Mouse (Mus musculus) cerebellum, adult 18-20 months (tissue): ENCODE results near the gene Gpx2.
"Not testable (repeated sequence)": the region's sequence is repeated elsewhere in the genome, so short reads cannot be mapped to it uniquely, and the experiment has no call there.

ENCODE experiments used
- DNase-seq, 2 experiments: peaks; one replicate each; pipeline ENCODE4 v3.0.0; 2021

The Gpx2 gene

GRCm38 (mm10) chr12:76803700-76804252, 8.4 kb upstream of the Gpx2 start:
- peak; percentile 75 to 76 for DNase-seq

- DNase-seq = no peak
These were observed 7.7 kb upstream of the Gpx2 start for GRCm38 (mm10) chr12:76803028-76803427.

GRCm38 (mm10) chr12:76798008-76798720, 2.8 kb upstream of the Gpx2 start:
- no peak for DNase-seq

GRCm38 (mm10) chr12:76796938-76797539, 1.7 kb upstream of the Gpx2 start:
- DNase-seq = no peak

GRCm38 (mm10) chr12:76792540-76792939, 2.8 kb downstream of the Gpx2 start:
- DNase-seq = not testable (repeated sequence)

- DNase-seq = no peak
These were observed 4.8 kb downstream of the Gpx2 start for GRCm38 (mm10) chr12:76790446-76791084.

GRCm38 (mm10) chr12:76784056-76784619, 11.2 kb downstream of the Gpx2 start:
- DNase-seq = no peak

- DNase-seq = no peak
These were observed 14.5 kb downstream of the Gpx2 start for GRCm38 (mm10) chr12:76780639-76781468.

- no peak for DNase-seq
These were observed 15.4 kb downstream of the Gpx2 start for GRCm38 (mm10) chr12:76779951-76780350.

GRCm38 (mm10) chr12:76778305-76779083, 16.9 kb downstream of the Gpx2 start:
- DNase-seq = no peak

- no peak for DNase-seq
These were observed 17.5 kb downstream of the Gpx2 start for GRCm38 (mm10) chr12:76777845-76778244.

- no peak for DNase-seq
These were observed 18.5 kb downstream of the Gpx2 start for GRCm38 (mm10) chr12:76776898-76777297.

GRCm38 (mm10) chr12:76775132-76775531, 20.2 kb downstream of the Gpx2 start:
- DNase-seq = no peak

GRCm38 (mm10) chr12:76774652-76775051, 20.7 kb downstream of the Gpx2 start:
- no peak for DNase-seq

- DNase-seq = no peak
These were observed 23.8 kb downstream of the Gpx2 start for GRCm38 (mm10) chr12:76771540-76771939.

GRCm38 (mm10) chr12:76770841-76771500, 24.4 kb downstream of the Gpx2 start:
- no peak for DNase-seq

- DNase-seq = peak in 1 of 2 experiments; percentile 40
These were observed 29.3 kb downstream of the Gpx2 start for GRCm38 (mm10) chr12:76765901-76766630.

GRCm38 (mm10) chr12:76765354-76765851, 30.0 kb downstream of the Gpx2 start, which contains the start of the genes Churc1 and Fntb:
Churc1 (plus strand) TSS chr12:76765538.
Fntb (plus strand) TSS chr12:76765589.
- DNase-seq = peak; percentile 80

GRCm38 (mm10) chr12:76752652-76753318, 42.6 kb downstream of the Gpx2 start:
- peak; percentile 65 for DNase-seq
